Mouse (Mus musculus) forebrain, embryonic 11.5 days (tissue): Measurements from ENCODE around the gene Serp2. TPM values are rescaled to one million over a fixed set of nuclear protein-coding genes. Genes with fewer than 3 reads are reported as not detected.

Experiments used
- ATAC-seq: fragments of 200-750 bp; cut with Nextera tagmentation; replicated peaks from 2 replicates; pipeline ENCODE4 v1.8.0; 2017; ENCODE audit warnings: moderate TSS enrichment; ENCODE audit not compliant: low FRiP score
- DNase-seq: peaks from one replicate; pipeline ENCODE4 v3.0.0-alpha.2; 2017; ENCODE audit warnings: low spot score
- H3K27ac ChIP-seq: fragments of 300-500 bp; sonication (generic); 2 replicates; pipeline ENCODE4 v1.5.1; 2014; ENCODE audit warnings: low read depth, low read length
- H3K27me3 ChIP-seq: fragments of 300-500 bp; sonication (generic); 2 replicates; pipeline ENCODE4 v1.6.1; 2014; ENCODE audit warnings: mild to moderate bottlenecking, low read length, mixed read lengths; ENCODE audit not compliant: control insufficient read depth, insufficient read depth
- H3K36me3 ChIP-seq: fragments of 300-500 bp; sonication (generic); 2 replicates; pipeline ENCODE4 v1.6.1; 2014; ENCODE audit warnings: mild to moderate bottlenecking, low read length, moderate library complexity, mixed read lengths; ENCODE audit not compliant: control insufficient read depth, insufficient read depth
- H3K4me1 ChIP-seq: fragments of 300-500 bp; sonication (generic); replicated peaks from 2 replicates; pipeline ENCODE4 v1.6.1; 2014; ENCODE audit warnings: low read length, mixed read lengths; ENCODE audit not compliant: control insufficient read depth, insufficient read depth
- H3K4me2 ChIP-seq: fragments of 300-500 bp; sonication (generic); 2 replicates; pipeline ENCODE4 v1.6.1; 2014; ENCODE audit warnings: low read depth, mild to moderate bottlenecking, low read length, moderate library complexity, mixed read lengths; ENCODE audit not compliant: severe bottlenecking
- H3K4me3 ChIP-seq: fragments of 300-500 bp; sonication (generic); 2 replicates; pipeline ENCODE4 v1.5.1; 2014; ENCODE audit warnings: low read depth, low read length
- H3K9ac ChIP-seq: fragments of 300-500 bp; sonication (generic); 2 replicates; pipeline ENCODE4 v1.6.1; 2014; ENCODE audit warnings: low read length
- H3K9me3 ChIP-seq: fragments of 300-500 bp; sonication (generic); 2 replicates; pipeline ENCODE4 v1.6.1; 2016; ENCODE audit warnings: low read length, mixed read lengths; ENCODE audit not compliant: control insufficient read depth
- WGBS: fragments of 180-500 bp; shearing (Covaris S2); extraction: QIAGEN DNeasy Blood & Tissue Kit; methylation state at CpG from one replicate; pipeline ENCODE4 v1.1.7; 2014; 5-methylcytosine and 5-hydroxymethylcytosine counted together
- polyA plus RNA-seq: library from polyadenylated mRNA; unstranded; fragments of >200 nt; fragmentation: Nextera tagmentation; extraction: Ambion mirVana; gene quantifications from 2 replicates; pipeline ENCODE4 v1.2.1, GENCODE M21; 2014

Serp2 gene
- polyA plus RNA-seq, 1 experiment from 2014 or later: 33.3 TPM

DNA sequence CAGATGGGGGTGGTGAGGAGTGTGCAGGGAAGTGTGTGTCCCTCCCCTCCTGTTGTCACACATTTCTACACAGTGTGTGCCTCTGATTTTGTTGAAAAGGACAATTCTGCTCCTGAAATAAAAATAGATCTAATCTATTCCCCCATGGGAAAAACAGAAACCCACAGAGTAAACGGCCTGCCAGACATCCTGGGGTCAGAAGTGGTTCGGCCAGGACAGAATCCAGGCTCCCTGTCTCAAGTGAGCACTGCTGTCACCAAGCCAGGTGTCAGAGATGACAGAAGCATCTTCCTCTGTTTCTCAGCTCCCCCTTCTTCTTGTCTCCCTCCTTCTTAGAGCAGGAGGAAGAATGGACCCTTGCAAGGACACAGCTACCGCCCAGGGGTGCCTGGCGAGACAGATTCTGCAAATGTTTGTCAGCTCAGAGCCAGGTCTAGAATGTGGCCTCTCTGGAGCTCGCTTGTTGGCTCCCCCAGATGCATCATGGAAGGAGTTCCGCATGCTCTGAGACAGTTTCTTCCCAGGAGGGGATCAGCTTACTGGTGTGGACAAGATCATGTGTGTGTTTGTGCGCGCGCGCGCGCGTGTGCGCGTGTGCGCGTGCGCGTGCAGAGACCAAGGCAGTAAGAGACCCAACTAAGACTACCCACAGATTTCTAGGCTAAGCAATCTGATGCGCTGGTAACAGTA is 29.5 kb downstream of the Serp2 start:
- H3K27ac ChIP-seq: no peak overlapping the region
- WGBS: 94% methylated on average over 20 of the region's 20 CpGs

DNA sequence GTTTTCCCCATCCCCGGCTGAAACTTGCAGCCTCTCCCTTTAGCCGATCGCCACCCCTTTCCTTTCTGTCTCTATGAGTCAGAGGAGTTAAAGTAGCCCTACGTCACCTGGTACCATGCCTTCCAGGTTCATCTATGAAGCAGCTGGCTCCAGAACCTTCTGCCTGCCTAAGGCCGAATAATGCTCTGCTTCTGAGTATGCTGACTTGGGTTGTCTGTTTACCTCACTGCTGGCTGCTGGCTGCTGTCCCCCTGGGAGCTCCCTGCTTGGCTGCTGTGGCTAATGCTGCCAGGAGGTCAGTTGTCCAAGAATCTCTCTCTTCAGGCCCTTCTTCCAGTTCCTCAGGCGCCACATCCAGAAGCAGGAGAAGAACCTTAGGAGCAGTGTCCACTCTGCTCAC is 30.2 kb downstream of the Serp2 start:
- H3K27ac ChIP-seq: no peak overlapping the region
- no peak overlapping the region for H3K4me2 ChIP-seq
- no peak overlapping the region for H3K9ac ChIP-seq
- no peaks in the 10 kb centered on the region for H3K9me3 ChIP-seq
- no peaks in the 10 kb centered on the region; the same call in 1 of the 2 replicates for H3K4me1 ChIP-seq
- DNase-seq (no peak), ATAC-seq (no peak)
- no peak overlapping the region for H3K4me3 ChIP-seq
- no peaks in the 10 kb centered on the region for H3K36me3 ChIP-seq
- no peaks in the 10 kb centered on the region for H3K27me3 ChIP-seq
- WGBS: 93% methylated on average over 6 of the region's 6 CpGs

More for the DNA sequence above, 29.5 kb downstream of the Serp2 start:
- Histone ChIP-seq H3K36me3 (no peaks in the 10 kb centered on the region), H3K4me1 (no peaks in the 10 kb centered on the region; the same call in 1 of the 2 replicates), H3K4me2 (no peak overlapping the region), H3K27me3 (no peaks in the 10 kb centered on the region), H3K9me3 (no peaks in the 10 kb centered on the region), H3K4me3 (no peak overlapping the region), H3K9ac (no peak overlapping the region)
- ATAC-seq (no peak), DNase-seq (no peak)

DNA sequence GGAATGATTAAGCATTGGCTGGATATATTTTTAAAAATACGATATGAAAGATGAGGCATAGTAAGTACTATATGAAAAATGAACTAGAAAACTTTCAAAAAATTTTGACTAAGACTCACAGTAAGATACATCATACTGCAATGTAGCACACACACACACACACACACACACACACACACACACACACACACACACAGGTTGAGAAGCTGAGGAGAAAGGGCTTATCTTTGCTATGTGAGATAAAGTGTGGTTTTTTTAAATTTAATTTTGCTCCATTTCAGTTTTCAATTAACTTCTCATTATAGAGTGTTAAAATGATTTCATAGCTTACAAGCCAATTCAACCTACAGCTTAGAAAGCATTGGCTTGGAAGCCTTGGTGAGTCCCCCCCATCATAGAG is 33.3 kb downstream of the Serp2 start:
- H3K9ac ChIP-seq: no peak overlapping the region
- ATAC-seq (no peak), DNase-seq (no peak)
- no peak overlapping the region for H3K4me2 ChIP-seq
- no peaks in the 10 kb centered on the region for H3K27me3 ChIP-seq
- WGBS: 94% methylated on average over 1 of the region's 1 CpGs
- no peaks in the 10 kb centered on the region; the same call in 1 of the 2 replicates for H3K4me1 ChIP-seq
- no peak overlapping the region for H3K27ac ChIP-seq
- no peaks in the 10 kb centered on the region for H3K9me3 ChIP-seq
- H3K36me3 ChIP-seq: no peaks in the 10 kb centered on the region
- no peak overlapping the region for H3K4me3 ChIP-seq

- DNase-seq (no peak), ATAC-seq (no peak)
- Histone ChIP-seq H3K9me3 (no peaks in the 10 kb centered on the region), H3K4me3 (no peak overlapping the region), H3K9ac (no peak overlapping the region), H3K27ac (no peak overlapping the region), H3K4me2 (no peak overlapping the region), H3K27me3 (no peaks in the 10 kb centered on the region), H3K4me1 (no peaks in the 10 kb centered on the region; the same call in 1 of the 2 replicates), H3K36me3 (no peaks in the 10 kb centered on the region)
- 87% methylated on average over 3 of the region's 3 CpGs for WGBS
Observed at GRCm38 (mm10) chr14:76521308-76521707, 35.4 kb downstream of the Serp2 start.

- ATAC-seq (no peak), DNase-seq (no peak)
- Histone ChIP-seq H3K27me3 (no peaks in the 10 kb centered on the region), H3K4me1 (peaks cover 1% of the 10 kb centered on the region; the same call in 1 of the 2 replicates), H3K4me2 (no peak overlapping the region), H3K9ac (no peak overlapping the region), H3K36me3 (no peaks in the 10 kb centered on the region), H3K4me3 (no peak overlapping the region), H3K9me3 (no peaks in the 10 kb centered on the region), H3K27ac (no peak overlapping the region)
- 68% methylated on average over 4 of the region's 4 CpGs for WGBS
Observed at GRCm38 (mm10) chr14:76520606-76521005, 36.1 kb downstream of the Serp2 start.

- H3K9ac ChIP-seq: no peak overlapping the region
- H3K4me2 ChIP-seq: no peak overlapping the region
- DNase-seq (no peak), ATAC-seq (no peak)
- H3K4me1 ChIP-seq: peaks cover 5% of the 10 kb centered on the region; the same call in 1 of the 2 replicates
- no peak overlapping the region for H3K4me3 ChIP-seq
- H3K36me3 ChIP-seq: no peaks in the 10 kb centered on the region
- no peaks in the 10 kb centered on the region for H3K27me3 ChIP-seq
- H3K9me3 ChIP-seq: no peaks in the 10 kb centered on the region
- no peak overlapping the region for H3K27ac ChIP-seq
- WGBS: 85% methylated on average over 5 of the region's 5 CpGs
Observed at GRCm38 (mm10) chr14:76518217-76518616, 38.5 kb downstream of the Serp2 start.

DNA sequence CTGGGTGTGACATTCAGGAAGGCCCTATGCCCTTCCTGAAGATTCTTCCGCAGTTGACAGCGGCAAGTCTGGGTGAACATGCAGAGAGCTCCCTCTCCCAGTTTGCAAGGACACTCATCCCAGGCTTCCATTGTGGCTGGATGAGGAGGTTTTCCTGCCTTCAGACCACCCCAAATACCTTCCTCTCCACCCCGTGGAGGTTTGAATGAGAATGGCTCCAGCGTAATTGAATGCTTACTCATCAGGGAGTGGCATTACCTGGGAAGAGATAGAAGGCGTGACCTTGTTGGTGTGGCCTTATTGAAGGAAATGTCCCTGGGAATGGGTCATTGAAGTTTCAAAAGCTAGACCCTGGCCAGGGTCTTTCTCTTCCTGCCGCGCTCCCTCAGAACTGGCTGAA is 41.1 kb downstream of the Serp2 start:
- ATAC-seq (no peak), DNase-seq (no peak)
- no peak overlapping the region for H3K9ac ChIP-seq
- H3K27ac ChIP-seq: no peak overlapping the region
- no peak overlapping the region for H3K4me3 ChIP-seq
- no peaks in the 10 kb centered on the region for H3K9me3 ChIP-seq
- 71% methylated on average over 7 of the region's 7 CpGs for WGBS
- no peak overlapping the region for H3K4me2 ChIP-seq
- H3K36me3 ChIP-seq: no peaks in the 10 kb centered on the region
- H3K4me1 ChIP-seq: peaks cover 5% of the 10 kb centered on the region; the same call in 1 of the 2 replicates
- H3K27me3 ChIP-seq: no peaks in the 10 kb centered on the region

GRCm38 (mm10) chr14:76514050-76514585 is 42.6 kb downstream of the Serp2 start:
- WGBS: 30% methylated on average over 6 of the region's 6 CpGs
- no peak overlapping the region for H3K4me3 ChIP-seq
- H3K27ac ChIP-seq: no peak overlapping the region

More at GRCm38 (mm10) chr14:76514050-76514585, 42.6 kb downstream of the Serp2 start:
- Histone ChIP-seq H3K4me1 (peaks cover 5% of the 10 kb centered on the region; the same call in 1 of the 2 replicates), H3K27me3 (no peaks in the 10 kb centered on the region), H3K4me2 (no peak overlapping the region), H3K9me3 (no peaks in the 10 kb centered on the region), H3K36me3 (no peaks in the 10 kb centered on the region), H3K9ac (no peak overlapping the region)
- no peak for ATAC-seq
- DNase-seq: no peak
